Mouse (Mus musculus): ENCODE data around the gene Sgsm3. TPM values are rescaled to one million over a fixed set of nuclear protein-coding genes. Genes with fewer than 3 reads are reported as not detected.

Gene Sgsm3
- polyA plus RNA-seq, 1 experiment from 2014 or later: 7.9 TPM

GRCm38 (mm10) chr15:81055488-81055887 is 77.9 kb downstream of the Sgsm3 start:
- H3K4me1 ChIP-seq (ENCODE audit: control insufficient read depth, low read depth, low read length): no peaks in the 10 kb centered on the region; the same call in 1 of the 2 replicates
- no peak overlapping the region for H3K9ac ChIP-seq (ENCODE audit: low read depth, low read length)
- H3K4me3 ChIP-seq (ENCODE audit: low read depth, low read length): no peak overlapping the region
- no peaks in the 10 kb centered on the region for H3K9me3 ChIP-seq (replicated peaks; ENCODE audit: control insufficient read depth, low read length)
- no peaks in the 10 kb centered on the region for H3K27me3 ChIP-seq (ENCODE audit: control insufficient read depth, insufficient read depth, low read depth, low read length)
- ATAC-seq (ENCODE audit: low read depth): no peak
- H3K27ac ChIP-seq (ENCODE audit: low read length): no peak overlapping the region
- WGBS (ENCODE audit: insufficient replicate concordance): 70% methylated on average over 2 of the region's 2 CpGs
- no peaks in the 10 kb centered on the region for H3K36me3 ChIP-seq (ENCODE audit: control insufficient read depth, insufficient read depth)
- no peak overlapping the region for H3K4me2 ChIP-seq (ENCODE audit: low read depth, low read length)

- Histone ChIP-seq H3K27ac (ENCODE audit: low read length) (no peak overlapping the region), H3K4me1 (ENCODE audit: control insufficient read depth, low read depth, low read length) (peaks cover 3% of the 10 kb centered on the region), H3K9me3 (replicated peaks; ENCODE audit: control insufficient read depth, low read length) (no peaks in the 10 kb centered on the region), H3K27me3 (ENCODE audit: control insufficient read depth, insufficient read depth, low read depth, low read length) (no peaks in the 10 kb centered on the region), H3K4me2 (ENCODE audit: low read depth, low read length) (no peak overlapping the region), H3K4me3 (ENCODE audit: low read depth, low read length) (no peak overlapping the region), H3K36me3 (ENCODE audit: control insufficient read depth, insufficient read depth) (no peaks in the 10 kb centered on the region), H3K9ac (ENCODE audit: low read depth, low read length) (no peak overlapping the region)
- ATAC-seq (ENCODE audit: low read depth): no peak
- whole genome bisulfite sequencing (ENCODE audit: insufficient replicate concordance): 50% methylated on average over 5 of the region's 5 CpGs
Measured at GRCm38 (mm10) chr15:81057736-81058135, 80.2 kb downstream of the Sgsm3 start.

GRCm38 (mm10) chr15:81060975-81061374 is 83.4 kb downstream of the Sgsm3 start:
- Histone ChIP-seq H3K4me1 (ENCODE audit: control insufficient read depth, low read depth, low read length) (peaks cover 5% of the 10 kb centered on the region), H3K36me3 (ENCODE audit: control insufficient read depth, insufficient read depth) (no peaks in the 10 kb centered on the region), H3K9ac (ENCODE audit: low read depth, low read length) (no peak overlapping the region), H3K27me3 (ENCODE audit: control insufficient read depth, insufficient read depth, low read depth, low read length) (no peaks in the 10 kb centered on the region), H3K27ac (ENCODE audit: low read length) (no peak overlapping the region), H3K9me3 (replicated peaks; ENCODE audit: control insufficient read depth, low read length) (no peaks in the 10 kb centered on the region), H3K4me3 (ENCODE audit: low read depth, low read length) (no peak overlapping the region), H3K4me2 (ENCODE audit: low read depth, low read length) (no peak overlapping the region)
- no peak for ATAC-seq (ENCODE audit: low read depth)
- 58% methylated on average over 2 of the region's 2 CpGs for WGBS (ENCODE audit: insufficient replicate concordance)

Small RNA genes lying within 50 kb of the gene (microRNA-seq; reads per million reads assigned to microRNA genes)
- 35.7 reads per million, percentile 44 among the genes with 10 or more reads in this experiment for gene Mir5113

Other genes starting within 250 kb of the Sgsm3 start
- 55.1 and 65.0 TPM in 2 replicates for gene Adsl, start 29.3 kb upstream of the Sgsm3 start, polyA plus RNA-seq (2015; fragmentation: Nextera tagmentation; extraction: Ambion mirVana)
- 5.4 and 6.1 TPM in 2 replicates for gene Mrtfa, start 213.0 kb downstream of the Sgsm3 start, polyA plus RNA-seq (2015; fragmentation: Nextera tagmentation; extraction: Ambion mirVana)

Data from liver, embryonic 16.5 days (tissue).